Comparison of ENCODE assay signal across 11 mouse cellular contexts in genomic region chr1:165559073-165559472, GRCm38 (mm10).
A peak's percentile ranks its signal among the peaks of the same experiment; 100 is the strongest.
DNase-seq lines count a peak whose midpoint lies in the region; ATAC-seq and TF ChIP-seq lines count a peak whose summit lies in the region.
"Had no signal": no experiment of that assay in that cellular context is flagged by ENCODE, and none has a peak within 500 bp of the region (broad histone marks: within the 10 kb centered on the region; RNA-seq: fewer than 3 reads in every experiment).

No protein-coding gene starts in this region.

- H3K9me3 ChIP-seq in midbrain, postnatal 0 days (ENCODE audit: low read length), result no peaks in the 10 kb centered on the region
- no peaks in the 10 kb centered on the region for H3K9me3 ChIP-seq in midbrain, embryonic 13.5 days
- no peaks in the 10 kb centered on the region for H3K9me3 ChIP-seq in stomach, postnatal 0 days (ENCODE audit: control insufficient read depth, low read length)
- H3K9me3 ChIP-seq: embryonic facial prominence, embryonic 15.5 days had no signal

- H3K27ac ChIP-seq in midbrain, postnatal 0 days (ENCODE audit: low read depth, low read length), result no peak overlapping the region
- H3K27ac ChIP-seq in midbrain, embryonic 13.5 days, result no peak overlapping the region
- H3K27ac ChIP-seq in stomach, postnatal 0 days (replicated peaks), result no peak overlapping the region
- H3K27ac ChIP-seq: embryonic facial prominence, embryonic 15.5 days had no signal

- no peak for TF ChIP-seq EP300 in stomach, postnatal 0 days (optimal IDR thresholded peaks at IDR 0.05)

- no peak for TF ChIP-seq CTCF in midbrain, postnatal 0 days (IDR thresholded peaks at IDR 0.05)
- TF ChIP-seq CTCF in stomach, postnatal 0 days (IDR thresholded peaks at IDR 0.05; ENCODE audit: low read depth), result no peak

- no peak overlapping the region for H3K4me3 ChIP-seq in midbrain, postnatal 0 days (ENCODE audit: low read depth, low read length)
- no peak overlapping the region for H3K4me3 ChIP-seq in midbrain, embryonic 13.5 days (replicated peaks)
- no peak overlapping the region for H3K4me3 ChIP-seq in stomach, postnatal 0 days (ENCODE audit: low read depth, low read length)
- H3K4me3 ChIP-seq: embryonic facial prominence, embryonic 15.5 days had no signal

- WGBS in midbrain, postnatal 0 days, result 89% methylated on average over 9 of the region's 9 CpGs
- whole genome bisulfite sequencing in midbrain, embryonic 13.5 days, result 91% methylated on average over 9 of the region's 9 CpGs
- 86% methylated on average over 9 of the region's 9 CpGs for WGBS in stomach, postnatal 0 days

- ATAC-seq in midbrain, postnatal 0 days (ENCODE audit: low FRiP score), result no peak
- ATAC-seq in midbrain, embryonic 13.5 days, result no peak
- ATAC-seq in stomach, postnatal 0 days (ENCODE audit: low FRiP score, low TSS enrichment), result no peak
- ATAC-seq: Patski had no signal

- H3K9ac ChIP-seq in midbrain, postnatal 0 days (replicated peaks; ENCODE audit: low read length, poor library complexity, severe bottlenecking), result no peak overlapping the region
- no peak overlapping the region for H3K9ac ChIP-seq in midbrain, embryonic 13.5 days (replicated peaks)
- no peak overlapping the region for H3K9ac ChIP-seq in stomach, postnatal 0 days (ENCODE audit: low read length)
- H3K9ac ChIP-seq: embryonic facial prominence, embryonic 15.5 days had no signal

- H3K4me1 ChIP-seq in midbrain, postnatal 0 days (ENCODE audit: insufficient read depth, low read length), result no peaks in the 10 kb centered on the region
- H3K4me1 ChIP-seq in midbrain, embryonic 13.5 days (replicated peaks), result no peaks in the 10 kb centered on the region
- H3K4me1 ChIP-seq in stomach, postnatal 0 days (replicated peaks; ENCODE audit: control insufficient read depth, insufficient read depth), result no peaks in the 10 kb centered on the region
- H3K4me1 ChIP-seq: embryonic facial prominence, embryonic 15.5 days had no signal

- no peaks in the 10 kb centered on the region for H3K27me3 ChIP-seq in midbrain, postnatal 0 days (ENCODE audit: insufficient read depth, low read length)
- H3K27me3 ChIP-seq in midbrain, embryonic 13.5 days, result no peaks in the 10 kb centered on the region
- H3K27me3 ChIP-seq in stomach, postnatal 0 days (ENCODE audit: control insufficient read depth, insufficient read depth, low read length), result no peaks in the 10 kb centered on the region
- H3K27me3 ChIP-seq: embryonic facial prominence, embryonic 15.5 days; Patski had no signal

- no peaks in the 10 kb centered on the region for H3K36me3 ChIP-seq in midbrain, postnatal 0 days (ENCODE audit: insufficient read depth, low read length)
- H3K36me3 ChIP-seq in midbrain, embryonic 13.5 days, result no peaks in the 10 kb centered on the region
- H3K36me3 ChIP-seq in stomach, postnatal 0 days (ENCODE audit: control insufficient read depth, insufficient read depth, low read length), result no peaks in the 10 kb centered on the region
- H3K36me3 ChIP-seq: embryonic facial prominence, embryonic 15.5 days had no signal

- peak; percentile 3 for DNase-seq in midbrain, postnatal 0 days (ENCODE audit: low spot score)
- DNase-seq in frontal cortex, postnatal 36 days (ENCODE audit: low spot score in 2 of 2), result peak; percentile 76 to 84
- DNase-seq in left cerebral cortex, adult 9 months (ENCODE audit: low spot score in 2 of 2), result peak; percentile 58 to 88
- no peak for DNase-seq in urinary bladder, postnatal 14 days (ENCODE audit: low spot score)
- DNase-seq in ovary, adult 18-20 months (ENCODE audit: low spot score), result no peak
- DNase-seq in kidney, adult 8-10 months, result no peak
- DNase-seq in stomach, postnatal 0 days (ENCODE audit: low spot score), result no peak

- H3K4me2 ChIP-seq in midbrain, postnatal 0 days (ENCODE audit: low read depth, low read length, poor library complexity, severe bottlenecking), result no peak overlapping the region
- no peak overlapping the region for H3K4me2 ChIP-seq in midbrain, embryonic 13.5 days (replicated peaks)
- no peak overlapping the region for H3K4me2 ChIP-seq in stomach, postnatal 0 days (replicated peaks; ENCODE audit: low read depth)
- H3K4me2 ChIP-seq: embryonic facial prominence, embryonic 15.5 days; heart, embryonic 11.5 days had no signal

Comparison
In these comparisons a context has a peak if more than half of its experiments do, and no peak if none do; other contexts are left out.
1. DNase-seq: peak in midbrain, postnatal 0 days (single experiment), frontal cortex, postnatal 36 days (2 of 2) and left cerebral cortex, adult 9 months (2 of 2); none in urinary bladder, postnatal 14 days (single experiment), ovary, adult 18-20 months (single experiment), kidney, adult 8-10 months (0 of 2) and stomach, postnatal 0 days (single experiment).